Mouse (Mus musculus) MEL (cell line): ENCODE results near the gene Apod. TPM values are rescaled to one million over a fixed set of nuclear protein-coding genes. Genes with fewer than 3 reads are reported as not detected.

Experiments used
- DNase-seq: peaks from one replicate; pipeline ENCODE4 v3.0.0; 2011; ENCODE audit warnings: low read depth, low spot score
- H3K27ac ChIP-seq: 2 replicates; pipeline ENCODE4 v1.5.1; 2012; ENCODE audit warnings: low read depth, mild to moderate bottlenecking, control low read depth, low read length, moderate library complexity; ENCODE audit not compliant: control insufficient read depth
- H3K27me3 ChIP-seq, 2 experiments: fragments of 150-350 bp in 1 of 2; sonication (generic) in 1 of 2; 2 replicates each; pipeline ENCODE4 v1.6.1; 2012; ENCODE audit warnings: low read length in 2 of 2, mild to moderate bottlenecking in 2 of 2, improper control_type of control experiment in 1 of 2, moderate library complexity in 1 of 2; ENCODE audit not compliant: insufficient read depth in 2 of 2, control insufficient read depth in 1 of 2
- H3K36me3 ChIP-seq, 2 experiments: 2 replicates each; pipeline ENCODE4 v1.6.1; 2012 to 2014; ENCODE audit warnings: low read length in 2 of 2, improper control_type of control experiment in 1 of 2, inconsistent platforms in 1 of 2, mild to moderate bottlenecking in 1 of 2; ENCODE audit not compliant: insufficient read depth in 2 of 2, control insufficient read depth in 1 of 2
- H3K4me1 ChIP-seq, 2 experiments: fragments of 150-350 bp in 1 of 2; sonication (generic) in 1 of 2; 2 replicates each; pipeline ENCODE4 v1.6.1; 2012; ENCODE audit warnings: low read length in 2 of 2, improper control_type of control experiment in 1 of 2, mild to moderate bottlenecking in 1 of 2; ENCODE audit not compliant: insufficient read depth in 2 of 2, control insufficient read depth in 1 of 2
- H3K4me3 ChIP-seq, 2 experiments: fragments of 150-350 bp in 1 of 2; sonication (generic) in 1 of 2; 2 replicates each; pipeline ENCODE4 v1.5.1; 2012; ENCODE audit warnings: low read depth in 2 of 2, low read length in 2 of 2, mild to moderate bottlenecking in 2 of 2, moderate library complexity in 2 of 2, control low read depth in 1 of 2, improper control_type of control experiment in 1 of 2; ENCODE audit not compliant: control insufficient read depth in 1 of 2, insufficient read depth in 1 of 2
- H3K79me2 ChIP-seq: 2 replicates; pipeline ENCODE4 v1.6.1; 2012; ENCODE audit warnings: mild to moderate bottlenecking, low read length, moderate library complexity; ENCODE audit not compliant: control insufficient read depth, poor library complexity, insufficient read depth
- H3K9ac ChIP-seq: 2 replicates; pipeline ENCODE4 v1.6.1; 2012; ENCODE audit warnings: low read depth, mild to moderate bottlenecking, control low read depth, low read length, moderate library complexity; ENCODE audit not compliant: control insufficient read depth, poor library complexity, severe bottlenecking
- H3K9me3 ChIP-seq: fragments of 150-350 bp; sonication (generic); replicated peaks from 2 replicates; pipeline ENCODE4 v1.6.1; 2012; ENCODE audit warnings: mild to moderate bottlenecking, low read length, improper control_type of control experiment, moderate library complexity; ENCODE audit not compliant: insufficient read depth
- BHLHE40 ChIP-seq: IDR thresholded peaks from 2 replicates; pipeline ENCODE4 v1.6.1; 2012; ENCODE audit warnings: low read depth, mild to moderate bottlenecking, inconsistent platforms, low read length, improper control_type of control experiment, borderline replicate concordance
- CHD2 ChIP-seq: IDR thresholded peaks from 2 replicates; pipeline ENCODE4 v1.6.1; 2011; ENCODE audit warnings: low read length, improper control_type of control experiment
- ELF1 ChIP-seq: IDR thresholded peaks from 2 replicates; pipeline ENCODE4 v1.6.1; 2014; ENCODE audit warnings: low read depth, mild to moderate bottlenecking, inconsistent platforms, low read length, improper control_type of control experiment, moderate library complexity
- EP300 ChIP-seq, 2 experiments: IDR thresholded peaks; 2 replicates each; pipeline ENCODE4 v1.6.1; 2011; ENCODE audit warnings: improper control_type of control experiment in 2 of 2, low read length in 2 of 2, low read depth in 1 of 2, mild to moderate bottlenecking in 1 of 2
- GABPA ChIP-seq: IDR thresholded peaks from 2 replicates; pipeline ENCODE4 v1.6.1; 2012; ENCODE audit warnings: low read depth, mild to moderate bottlenecking, inconsistent platforms, low read length, improper control_type of control experiment, moderate library complexity
- HCFC1 ChIP-seq: IDR thresholded peaks from 2 replicates; pipeline ENCODE4 v1.6.1; 2012; ENCODE audit warnings: low read depth, mild to moderate bottlenecking, inconsistent platforms, low read length, improper control_type of control experiment, moderate library complexity
- MAFK ChIP-seq: IDR thresholded peaks from 2 replicates; pipeline ENCODE4 v1.6.1; 2011; ENCODE audit warnings: low read depth, mild to moderate bottlenecking, low read length, improper control_type of control experiment, borderline replicate concordance
- MXI1 ChIP-seq: IDR thresholded peaks from 2 replicates; pipeline ENCODE4 v1.6.1; 2011; ENCODE audit warnings: mild to moderate bottlenecking, low read depth, low read length, improper control_type of control experiment
- MYB ChIP-seq: IDR thresholded peaks from 2 replicates; pipeline ENCODE4 v1.6.1; 2011; ENCODE audit warnings: mild to moderate bottlenecking, low read depth, low read length, improper control_type of control experiment
- NELFE ChIP-seq: IDR thresholded peaks from 2 replicates; pipeline ENCODE4 v1.6.1; 2011; ENCODE audit warnings: low read depth, low read length, improper control_type of control experiment
- POLR2A ChIP-seq, 2 experiments: IDR thresholded peaks; 2 replicates each; pipeline ENCODE4 v1.6.1; 2011 to 2012; ENCODE audit warnings: low read length in 2 of 2, mild to moderate bottlenecking in 2 of 2, control low read depth in 1 of 2, improper control_type of control experiment in 1 of 2, low read depth in 1 of 2, moderate library complexity in 1 of 2; ENCODE audit not compliant: control insufficient read depth in 1 of 2, insufficient read depth in 1 of 2, poor library complexity in 1 of 2
- SMC3 ChIP-seq: IDR thresholded peaks from 2 replicates; pipeline ENCODE4 v1.6.1; 2011; ENCODE audit warnings: low read depth, low read length, improper control_type of control experiment
- ZMIZ1 ChIP-seq: IDR thresholded peaks from 2 replicates; pipeline ENCODE4 v1.6.1; 2012; ENCODE audit warnings: low read depth, mild to moderate bottlenecking, inconsistent platforms, low read length, improper control_type of control experiment, moderate library complexity
- ZNF384 ChIP-seq: IDR thresholded peaks from 2 replicates; pipeline ENCODE4 v1.6.1; 2012; ENCODE audit warnings: low read depth, mild to moderate bottlenecking, inconsistent platforms, low read length, improper control_type of control experiment
- polyA plus RNA-seq, 2 experiments: library from polyadenylated mRNA; stranded (reverse) in 1 of 2; unstranded in 1 of 2; fragments of >175 nt in 1 of 2; fragments of >200 nt in 1 of 2; gene quantifications; 2 replicates each; pipeline versions ENCODE4 v1.2.1 to v1.2.4; 2012; ENCODE audit warnings: low replicate concordance in 2 of 2, low read depth in 1 of 2; ENCODE audit not compliant: insufficient read length in 2 of 2, insufficient read depth in 1 of 2, missing spikeins in 1 of 2
- total RNA-seq: library from RNA; depleted of rRNA; stranded (reverse); fragments of 300-350 nt; gene quantifications from 2 replicates; pipeline ENCODE4 v1.2.3, GENCODE M21; 2012

Apod gene
- total and polyA plus RNA-seq, 3 experiments, result not detected

DNA sequence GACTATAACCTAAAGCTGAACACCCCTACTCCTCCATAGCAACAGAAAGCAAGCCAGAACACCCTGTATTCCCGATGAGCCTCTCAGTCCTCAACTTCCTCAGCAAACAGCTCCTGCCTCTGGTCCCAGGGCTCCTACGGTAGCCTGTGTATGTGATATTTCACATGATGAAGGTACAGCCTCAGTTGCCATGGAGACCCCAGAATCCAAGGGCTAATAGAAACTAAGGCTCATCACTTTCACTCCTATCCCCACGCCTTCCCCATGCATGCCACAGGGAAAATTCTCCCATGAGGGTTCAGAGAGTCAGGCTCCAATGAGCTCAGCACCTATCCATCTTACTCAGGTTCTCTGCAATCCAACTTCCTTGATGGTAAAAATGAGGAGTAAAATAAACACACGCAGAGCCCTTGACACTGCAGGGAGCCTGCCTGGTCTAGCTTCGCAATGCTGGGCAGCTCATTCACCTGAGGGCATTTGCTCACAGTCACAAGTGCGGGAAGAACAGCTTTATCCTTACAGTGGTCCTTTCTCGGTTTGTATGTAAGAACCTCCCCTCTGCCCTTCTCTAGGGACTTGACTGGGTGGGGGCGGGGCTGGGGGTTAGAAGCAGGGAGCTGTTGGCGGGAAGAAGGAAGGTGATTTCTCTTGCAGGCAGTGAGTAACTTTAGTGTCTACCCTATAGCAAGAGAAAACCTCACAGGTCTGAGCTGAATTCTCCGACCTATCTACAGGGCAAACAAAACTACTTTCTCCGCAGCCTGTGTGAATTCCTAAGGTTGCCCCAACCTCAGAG is 15.2 kb downstream of the Apod start:
- no peaks in the 10 kb centered on the region for H3K36me3 ChIP-seq
- H3K9me3 ChIP-seq, result no peaks in the 10 kb centered on the region
- H3K4me1 ChIP-seq, result no peaks in the 10 kb centered on the region
- no peak overlapping the region for H3K27ac ChIP-seq
- H3K4me3 ChIP-seq, result no peak overlapping the region
- no peak for DNase-seq
- no peak overlapping the region for H3K9ac ChIP-seq
- TF ChIP-seq CHD2 (no peak), ZMIZ1 (no peak), SMC3 (no peak), GABPA (no peak), MAFK (no peak), ELF1 (no peak), MXI1 (no peak), MYB (no peak), POLR2A (IDR thresholded peaks at IDR 0.05; ENCODE audit: control insufficient read depth in 1 of 2, insufficient read depth in 1 of 2, low read depth in 1 of 2, low read length in 2 of 2, poor library complexity in 1 of 2) (no peak), ZNF384 (no peak), HCFC1 (no peak)
- no peaks in the 10 kb centered on the region for H3K79me2 ChIP-seq
- H3K27me3 ChIP-seq, result no peaks in the 10 kb centered on the region; a peak in 1 of 4 replicates

DNA sequence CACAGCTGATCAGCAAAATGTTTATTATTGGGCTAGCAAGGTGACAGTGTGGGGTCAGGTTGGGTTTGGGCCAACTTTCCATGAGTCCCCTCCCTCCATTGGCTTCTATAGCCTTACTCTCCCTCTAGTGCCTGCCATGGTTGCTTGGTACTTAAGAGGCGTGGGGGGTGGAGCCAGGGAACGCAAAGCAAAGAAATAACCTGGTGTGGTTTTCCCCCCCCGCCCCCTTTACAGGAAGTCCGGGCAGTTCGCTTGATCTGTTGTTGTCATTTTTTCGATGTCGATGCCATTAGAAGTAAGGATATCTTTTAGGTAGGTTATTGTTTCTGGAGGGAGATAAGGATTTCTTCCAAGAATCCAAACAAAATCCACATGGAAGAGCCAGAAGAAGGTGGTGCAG is 17.5 kb downstream of the Apod start:
- peaks cover 0 to 2% of the 10 kb centered on the region in 2 experiments; a peak in 1 of 4 replicates for H3K36me3 ChIP-seq
- no peak overlapping the region for H3K9ac ChIP-seq
- no peaks in the 10 kb centered on the region for H3K9me3 ChIP-seq
- H3K4me3 ChIP-seq, result no peak overlapping the region
- TF ChIP-seq BHLHE40 (no peak), NELFE (no peak), SMC3 (no peak), EP300 (IDR thresholded peaks at IDR 0.05; ENCODE audit: low read depth in 1 of 2, low read length in 2 of 2) (no peak)
- H3K79me2 ChIP-seq, result no peaks in the 10 kb centered on the region
- H3K27ac ChIP-seq, result no peak overlapping the region
- no peak for DNase-seq
- H3K4me1 ChIP-seq, result peaks cover 3% of the 10 kb centered on the region in 2 experiments; a peak in 2 of 4 replicates
- no peaks in the 10 kb centered on the region for H3K27me3 ChIP-seq
